Mouse (Mus musculus) left cerebral cortex, adult 2 months (tissue): ENCODE results near the gene Hist1h3d. TPM values are rescaled to one million over a fixed set of nuclear protein-coding genes. Genes with fewer than 3 reads are reported as not detected.
"Not testable (repeated sequence)": the region's sequence is repeated elsewhere in the genome, so short reads cannot be mapped to it uniquely, and the experiment has no call there.

Source experiments
- DNase-seq, 2 experiments: peaks; one replicate each; pipeline ENCODE4 v3.0.0; 2021 to 2022; ENCODE audit warnings: low spot score in 2 of 2, mixed read lengths in 1 of 2; ENCODE audit errors: extremely low spot score in 1 of 2
- H3K27ac ChIP-seq: fragments of 200-600 bp; 2 replicates; pipeline ENCODE4 v1.8.1; 2022
- H3K4me3 ChIP-seq: fragments of 200-600 bp; 2 replicates; pipeline ENCODE4 v1.8.1; 2022
- CTCF ChIP-seq: fragments of 200-600 bp; IDR thresholded peaks from 2 replicates; pipeline ENCODE4 v1.8.1; 2022; ENCODE audit warnings: antibody characterized with exemption, mild to moderate bottlenecking, moderate library complexity
- intact Hi-C: fragments of 180-260 bp; cut with DNase I; formaldehyde crosslinking; loops from one replicate; pipeline ENCODE4 v1.15.1; 2025
- total RNA-seq, 2 experiments: library from RNA; stranded (reverse); gene quantifications; 2 replicates each; pipeline ENCODE4 v1.2.3; 2021

Gene Hist1h3d
- total RNA-seq, 2 experiments from 2014 or later, result 6.9 to 9.9 TPM

GRCm38 (mm10) chr13:23574546-23575170 is 905 bp upstream of the Hist1h3d start:
- not testable (repeated sequence) for DNase-seq
- H3K4me3 ChIP-seq, result peak overlapping the region; percentile 42
- intact Hi-C loops, result loop anchor here (5.0 kb wide), 1 partner anchor 42 kb away; the partner anchor contains the start of genes Hist1h2af and Hist1h4h
- peak overlapping the region; percentile 65 for H3K27ac ChIP-seq

- Histone ChIP-seq H3K27ac (peak overlapping the region; percentile 80), H3K4me3 (peak overlapping the region; percentile 42)
- intact Hi-C loops, result not testable (repeated sequence)
- peak in 1 of 2 experiments; percentile 26 for DNase-seq
Observed at GRCm38 (mm10) chr13:23575864-23576313, 326 bp downstream of the Hist1h3d start.

- intact Hi-C loops, result no loop called here
- TF ChIP-seq CTCF, result no peak
- Histone ChIP-seq H3K27ac (peak overlapping the region; percentile 80), H3K4me3 (peak overlapping the region; percentile 42)
- no peak for DNase-seq
Observed at GRCm38 (mm10) chr13:23576351-23576881, 853 bp downstream of the Hist1h3d start.

GRCm38 (mm10) chr13:23576906-23577639 is 1.5 kb downstream of the Hist1h3d start:
- intact Hi-C loops, result no loop called here
- no peak for DNase-seq
- Histone ChIP-seq H3K27ac (no peak overlapping the region), H3K4me3 (no peak overlapping the region)
- no peak for TF ChIP-seq CTCF

- no peak for DNase-seq
- intact Hi-C loops, result no loop called here
- Histone ChIP-seq H3K27ac (no peak overlapping the region), H3K4me3 (no peak overlapping the region)
- TF ChIP-seq CTCF, result no peak
Observed at GRCm38 (mm10) chr13:23577835-23578234, 2.3 kb downstream of the Hist1h3d start.

GRCm38 (mm10) chr13:23581408-23582218 is 6.0 kb downstream of the Hist1h3d start, which contains the start of gene Hist1h4d:
Gene Hist1h4d, plus strand, starts transcription at chr13:23581598.
- TF ChIP-seq CTCF, result no peak
- peak within 1 kb of the TSS; percentile 80 for H3K27ac ChIP-seq
- DNase-seq, result peak; percentile 96 to 97
- intact Hi-C loops, result loop anchor here (2.0 to 10.0 kb wide), 5 partner anchors 116 to 1864 kb away; partner anchors contain the start of genes Hist1h1a, Hist1h1b, Hist1h1t and Hist1h2ai
- H3K4me3 ChIP-seq, result peak within 1 kb of the TSS; percentile 76

- Histone ChIP-seq H3K4me3 (peak overlapping the region; percentile 76), H3K27ac (peak overlapping the region; percentile 80)
- no peak for DNase-seq
- no peak for TF ChIP-seq CTCF
- intact Hi-C loops, result loop anchor here (2.0 to 10.0 kb wide), 5 partner anchors 115 to 1865 kb away; partner anchors contain the start of genes Hist1h1a, Hist1h1b, Hist1h1t and Hist1h2ai
Observed at GRCm38 (mm10) chr13:23582219-23583056, 6.9 kb downstream of the Hist1h3d start.

- intact Hi-C loops, result loop anchor here (2.0 to 10.0 kb wide), 5 partner anchors 114 to 1866 kb away; partner anchors contain the start of genes Hist1h1a, Hist1h1b, Hist1h1t and Hist1h2ai
- no peak for TF ChIP-seq CTCF
- H3K27ac ChIP-seq, result peak overlapping the region; percentile 24; the same call in 1 of the 2 replicates
- DNase-seq, result no peak
- no peak overlapping the region for H3K4me3 ChIP-seq
Observed at GRCm38 (mm10) chr13:23583387-23584068, 8.0 kb downstream of the Hist1h3d start.

GRCm38 (mm10) chr13:23584331-23584730 is 8.8 kb downstream of the Hist1h3d start:
- H3K27ac ChIP-seq, result peak overlapping the region; percentile 82
- TF ChIP-seq CTCF, result no peak
- no peak for DNase-seq
- peak overlapping the region; percentile 67 for H3K4me3 ChIP-seq
- intact Hi-C loops, result loop anchor here (5.0 to 10.0 kb wide), 4 partner anchors 113 to 1867 kb away; partner anchors contain the start of genes Hist1h1a, Hist1h1b, Hist1h1t and Hist1h2ai

GRCm38 (mm10) chr13:23585029-23585441 is 9.5 kb downstream of the Hist1h3d start:
- DNase-seq, result peak; percentile 65 to 66
- intact Hi-C loops, result loop anchor here (10.0 kb wide), 1 partner anchor 1800 kb away; the partner anchor contains the start of genes Hist1h1b, Hist1h2an, Hist1h2bp and Hist1h3i
- Histone ChIP-seq H3K27ac (peak overlapping the region; percentile 82), H3K4me3 (peak overlapping the region; percentile 67)
- no peak for TF ChIP-seq CTCF

- Histone ChIP-seq H3K4me3 (peak overlapping the region; percentile 67), H3K27ac (peak overlapping the region; percentile 82)
- intact Hi-C loops, result loop anchor here (2.0 to 10.0 kb wide), 3 partner anchors 35 to 1801 kb away; partner anchors contain the start of genes Hist1h1b, Hist1h2an, Hist1h2bc and Hist1h2be
- DNase-seq, result peak; percentile 57 to 78
Observed at GRCm38 (mm10) chr13:23585442-23586098, 10.0 kb downstream of the Hist1h3d start.
